Mouse (Mus musculus) regulatory T cell (primary cell): ENCODE results near the gene Pmf1.
"Not testable (repeated sequence)": the region's sequence is repeated elsewhere in the genome, so short reads cannot be mapped to it uniquely, and the experiment has no call there.

ENCODE experiments used
- in situ Hi-C: fragments of 300-600 bp; cut with MboI, MseI; formaldehyde crosslinking; loops from one replicate; pipeline ENCODE4 v1.15.1; 2025; ENCODE audit warnings: high pct_unique_total_duplicates

The Pmf1 gene

GRCm38 (mm10) chr3:88439582-88439981, 29.5 kb upstream of the Pmf1 start:
- in situ Hi-C loops: no loop called here

GRCm38 (mm10) chr3:88437454-88437853, 27.3 kb upstream of the Pmf1 start:
- in situ Hi-C loops: no loop called here

- in situ Hi-C loops: no loop called here
These were observed 26.5 kb upstream of the Pmf1 start for GRCm38 (mm10) chr3:88436395-88437201.

- in situ Hi-C loops: no loop called here
These were observed 25.4 kb upstream of the Pmf1 start for GRCm38 (mm10) chr3:88435515-88435914.

GRCm38 (mm10) chr3:88428639-88429038, 18.5 kb upstream of the Pmf1 start:
- in situ Hi-C loops: not testable (repeated sequence)

GRCm38 (mm10) chr3:88427342-88427905, 17.3 kb upstream of the Pmf1 start:
- in situ Hi-C loops: no loop called here

GRCm38 (mm10) chr3:88425708-88426420, 15.7 kb upstream of the Pmf1 start:
- in situ Hi-C loops: no loop called here

GRCm38 (mm10) chr3:88425330-88425689, 15.2 kb upstream of the Pmf1 start:
- in situ Hi-C loops: no loop called here

GRCm38 (mm10) chr3:88424605-88425329, 14.6 kb upstream of the Pmf1 start, which contains the start of gene Slc25a44:
Gene Slc25a44 (minus strand): TSS chr3:88425139.
- in situ Hi-C loops: no loop called here

- in situ Hi-C loops: no loop called here
These were observed 12.0 kb upstream of the Pmf1 start for GRCm38 (mm10) chr3:88422020-88422720.

- in situ Hi-C loops: no loop called here
These were observed 10.6 kb upstream of the Pmf1 start for GRCm38 (mm10) chr3:88420771-88421170.

GRCm38 (mm10) chr3:88418016-88418415, 7.9 kb upstream of the Pmf1 start:
- in situ Hi-C loops: no loop called here

GRCm38 (mm10) chr3:88415668-88416067, 5.5 kb upstream of the Pmf1 start:
- in situ Hi-C loops: no loop called here

- in situ Hi-C loops: loop anchor here (5.0 kb wide), 1 partner anchor 110 kb away; no protein-coding TSS in a partner anchor
These were observed 2.5 kb upstream of the Pmf1 start for GRCm38 (mm10) chr3:88412636-88413035.

- in situ Hi-C loops: loop anchor here (5.0 kb wide), 1 partner anchor 111 kb away; no protein-coding TSS in a partner anchor
These were observed 1.6 kb upstream of the Pmf1 start for GRCm38 (mm10) chr3:88411681-88412080.

- in situ Hi-C loops: loop anchor here (5.0 kb wide), 1 partner anchor 112 kb away; no protein-coding TSS in a partner anchor
These were observed 507 bp upstream of the Pmf1 start for GRCm38 (mm10) chr3:88410645-88411031.

- in situ Hi-C loops: loop anchor here (5.0 kb wide), 1 partner anchor 63 kb away; no protein-coding TSS in a partner anchor
These were observed 1.2 kb downstream of the Pmf1 start for GRCm38 (mm10) chr3:88408953-88409352.

GRCm38 (mm10) chr3:88407529-88407928, 2.6 kb downstream of the Pmf1 start:
- in situ Hi-C loops: loop anchor here (5.0 kb wide), 1 partner anchor 65 kb away; no protein-coding TSS in a partner anchor

GRCm38 (mm10) chr3:88407090-88407489, 3.0 kb downstream of the Pmf1 start:
- in situ Hi-C loops: loop anchor here (5.0 kb wide), 1 partner anchor 65 kb away; no protein-coding TSS in a partner anchor

GRCm38 (mm10) chr3:88403522-88404230, 6.5 kb downstream of the Pmf1 start:
- in situ Hi-C loops: no loop called here
